Mouse (Mus musculus) liver, embryonic 14.5 days (tissue): ENCODE results near the gene 2410004P03Rik. TPM values are rescaled to one million over a fixed set of nuclear protein-coding genes. Genes with fewer than 3 reads are reported as not detected.

Experiments used
- ATAC-seq: fragments of 200-750 bp; cut with Nextera tagmentation; 2 replicates; pipeline ENCODE4 v1.8.0; 2017; ENCODE audit warnings: moderate number of reproducible peaks, mild to moderate bottlenecking, moderate library complexity; ENCODE audit not compliant: insufficient read depth
- DNase-seq, 3 experiments: peaks; one replicate each; pipeline ENCODE4 v3.0.0-alpha.2; 2012 to 2013; ENCODE audit warnings: low read depth in 3 of 3, low spot score in 3 of 3
- H3K27ac ChIP-seq: fragments of 300-500 bp; sonication (generic); 2 replicates; pipeline ENCODE4 v1.5.1; 2014; ENCODE audit warnings: moderate library complexity, mild to moderate bottlenecking, control low read depth, inconsistent platforms
- H3K27me3 ChIP-seq: fragments of 300-500 bp; sonication (generic); 2 replicates; pipeline ENCODE4 v1.6.1; 2014; ENCODE audit warnings: mild to moderate bottlenecking, low read length, moderate library complexity; ENCODE audit not compliant: control insufficient read depth, insufficient read depth
- H3K36me3 ChIP-seq: fragments of 300-500 bp; sonication (generic); replicated peaks from 2 replicates; pipeline ENCODE4 v1.6.1; 2014; ENCODE audit warnings: low read depth; ENCODE audit not compliant: control insufficient read depth, insufficient read depth
- H3K4me1 ChIP-seq, 2 experiments: fragments of 200-500 bp in 1 of 2; fragments of 300-500 bp in 1 of 2; sonication (generic) in 1 of 2; replicated peaks; 2 replicates each; pipeline ENCODE4 v1.6.1; 2012 to 2014; ENCODE audit warnings: antibody characterized with exemption in 1 of 2, inconsistent platforms in 1 of 2, low read length in 1 of 2; ENCODE audit not compliant: control insufficient read depth in 2 of 2, insufficient read depth in 2 of 2
- H3K4me2 ChIP-seq: fragments of 300-500 bp; sonication (generic); 2 replicates; pipeline ENCODE4 v1.6.1; 2014; ENCODE audit warnings: low read depth, mild to moderate bottlenecking, control low read depth, moderate library complexity
- H3K4me3 ChIP-seq, 2 experiments: fragments of 200-500 bp in 1 of 2; fragments of 300-500 bp in 1 of 2; sonication (generic) in 1 of 2; 2 replicates each; pipeline ENCODE4 v1.5.1; 2012 to 2014; ENCODE audit warnings: low read depth in 2 of 2, low read length in 2 of 2, mild to moderate bottlenecking in 2 of 2, control low read depth in 1 of 2, inconsistent platforms in 1 of 2, moderate library complexity in 1 of 2; ENCODE audit not compliant: insufficient read depth in 1 of 2
- H3K9ac ChIP-seq: fragments of 300-500 bp; sonication (generic); replicated peaks from 2 replicates; pipeline ENCODE4 v1.6.1; 2014; ENCODE audit warnings: mild to moderate bottlenecking, control low read depth, moderate library complexity
- H3K9me3 ChIP-seq: fragments of 300-500 bp; sonication (generic); 2 replicates; pipeline ENCODE4 v1.6.1; 2016; ENCODE audit warnings: low read length, mixed read lengths; ENCODE audit not compliant: control insufficient read depth
- CTCF ChIP-seq: IDR thresholded peaks from 2 replicates; pipeline ENCODE4 v1.5.1; 2016; ENCODE audit warnings: antibody characterized with exemption, low read depth, control low read depth
- EP300 ChIP-seq: IDR thresholded peaks from 2 replicates; pipeline ENCODE4 v1.6.1; 2016; ENCODE audit warnings: antibody characterized with exemption, low read depth
- WGBS: fragments of 180-500 bp; shearing (Covaris S2); extraction: QIAGEN DNeasy Blood & Tissue Kit; methylation state at CpG from one replicate; pipeline ENCODE4 v1.1.7; 2014; ENCODE audit not compliant: insufficient replicate concordance; 5-methylcytosine and 5-hydroxymethylcytosine counted together
- polyA plus RNA-seq, 2 experiments: library from polyadenylated mRNA; depleted of rRNA in 1 of 2; stranded (reverse) in 1 of 2; unstranded in 1 of 2; fragments of >200 nt; fragmentation: Nextera tagmentation in 1 of 2; extraction: Ambion mirVana in 1 of 2; gene quantifications; 2 replicates each; pipeline versions ENCODE4 v1.2.1 to v1.2.3; 2012 to 2014

2410004P03Rik gene
- polyA plus RNA-seq, 2 experiments = 0.02 to 0.03 TPM

GRCm38 (mm10) chr12:16958851-16959250 lies 52.7 kb downstream of the 2410004P03Rik start:
- Histone ChIP-seq H3K27ac (no peak overlapping the region), H3K4me3 (no peak overlapping the region), H3K9ac (no peak overlapping the region), H3K4me2 (no peak overlapping the region), H3K4me1 (no peaks in the 10 kb centered on the region), H3K27me3 (no peaks in the 10 kb centered on the region), H3K9me3 (no peaks in the 10 kb centered on the region), H3K36me3 (peaks cover 11% of the 10 kb centered on the region)
- ATAC-seq = no peak
- peak in 2 of 3 experiments; percentile 7 to 10 for DNase-seq
- no peak for TF ChIP-seq EP300
- TF ChIP-seq CTCF = peak; percentile 58
- 69% methylated on average over 1 of the region's 1 CpGs for WGBS

Other genes with a start within 250 kb of the 2410004P03Rik start
- 1.1 and 1.6 TPM in 2 replicates for gene Greb1, start 210.8 kb downstream of the 2410004P03Rik start, polyA plus RNA-seq (2012; rRNA removed)
- gene Greb1, start 210.8 kb downstream of the 2410004P03Rik start, polyA plus RNA-seq (2014; fragmentation: Nextera tagmentation; extraction: Ambion mirVana) = 0.41 and 0.96 TPM in 2 replicates
- 12.1 and 14.3 TPM in 2 replicates for gene E2f6, start 200.8 kb downstream of the 2410004P03Rik start, polyA plus RNA-seq (2012; rRNA removed)
- gene E2f6, start 200.8 kb downstream of the 2410004P03Rik start, polyA plus RNA-seq (2014; fragmentation: Nextera tagmentation; extraction: Ambion mirVana) = 15.5 and 17.7 TPM in 2 replicates
- gene Rock2, start 116.8 kb downstream of the 2410004P03Rik start, polyA plus RNA-seq (2012; rRNA removed) = 3.7 and 5.7 TPM in 2 replicates
- gene Rock2, start 116.8 kb downstream of the 2410004P03Rik start, polyA plus RNA-seq (2014; fragmentation: Nextera tagmentation; extraction: Ambion mirVana) = 5.1 and 6.6 TPM in 2 replicates
- 3.0 and 3.3 TPM in 2 replicates for gene Pqlc3, start 11.3 kb downstream of the 2410004P03Rik start, polyA plus RNA-seq (2012; rRNA removed)
- gene Pqlc3, start 11.3 kb downstream of the 2410004P03Rik start, polyA plus RNA-seq (2014; fragmentation: Nextera tagmentation; extraction: Ambion mirVana) = 4.6 and 5.0 TPM in 2 replicates
- gene Kcnf1, start 165.2 kb upstream of the 2410004P03Rik start, polyA plus RNA-seq (2012; rRNA removed) = 0.22 and 0.35 TPM in 2 replicates
- gene Kcnf1, start 165.2 kb upstream of the 2410004P03Rik start, polyA plus RNA-seq (2014; fragmentation: Nextera tagmentation; extraction: Ambion mirVana) = 0.18 and 0.24 TPM in 2 replicates